Mouse (Mus musculus) megakaryocyte, adult 5-6 weeks (primary cell): ENCODE data around the gene Dcp1a. TPM values are rescaled to one million over a fixed set of nuclear protein-coding genes. Genes with fewer than 3 reads are reported as not detected.

Source experiments
- ATAC-seq: 2 replicates; pipeline ENCODE4 v1.8.0; 2016; ENCODE audit warnings: mild to moderate bottlenecking, inconsistent platforms; ENCODE audit not compliant: poor library complexity, severe bottlenecking
- total RNA-seq, 2 experiments: library from RNA; stranded (forward) in 1 of 2; stranded (reverse) in 1 of 2; fragments of 153-499, 151-499 nt in 1 of 2; fragments of 221-1000, 200-1000 nt in 1 of 2; gene quantifications; 2 replicates each; pipeline versions ENCODE4 v1.2.3 to v1.2.4; 2015 to 2017

Gene Dcp1a
- total RNA-seq, 2 experiments from 2014 or later: 25.7 to 30.0 TPM

- ATAC-seq: no peak
These were observed 78.4 kb downstream of the Dcp1a start for GRCm38 (mm10) chr14:30557730-30558129.

DNA sequence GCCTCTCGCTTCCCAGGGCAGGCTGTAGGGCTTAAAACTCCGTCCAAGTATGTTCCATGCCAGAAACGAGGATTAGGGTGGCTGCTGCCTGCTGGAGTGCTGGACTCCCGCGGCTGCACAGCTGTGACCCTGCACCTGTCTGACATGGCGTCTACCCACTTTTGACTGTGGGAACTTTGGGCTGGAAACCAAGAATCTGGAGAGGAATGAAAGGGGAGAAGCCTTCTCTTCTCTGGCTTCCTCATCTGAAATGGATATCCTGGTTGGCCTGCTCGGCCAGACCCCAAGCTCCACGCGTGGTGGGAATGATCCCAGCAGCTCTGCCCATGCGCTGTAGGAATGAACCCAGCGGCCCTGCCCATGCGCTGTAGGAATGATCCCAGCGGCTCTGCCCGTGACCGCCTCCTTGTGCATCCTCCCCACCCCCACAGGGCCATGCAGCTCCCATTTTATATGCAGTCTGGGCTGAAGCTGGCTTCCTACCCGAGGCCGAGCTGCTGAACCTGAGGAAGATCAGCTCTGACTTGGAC is 80.1 kb downstream of the Dcp1a start:
- no peak for ATAC-seq

DNA sequence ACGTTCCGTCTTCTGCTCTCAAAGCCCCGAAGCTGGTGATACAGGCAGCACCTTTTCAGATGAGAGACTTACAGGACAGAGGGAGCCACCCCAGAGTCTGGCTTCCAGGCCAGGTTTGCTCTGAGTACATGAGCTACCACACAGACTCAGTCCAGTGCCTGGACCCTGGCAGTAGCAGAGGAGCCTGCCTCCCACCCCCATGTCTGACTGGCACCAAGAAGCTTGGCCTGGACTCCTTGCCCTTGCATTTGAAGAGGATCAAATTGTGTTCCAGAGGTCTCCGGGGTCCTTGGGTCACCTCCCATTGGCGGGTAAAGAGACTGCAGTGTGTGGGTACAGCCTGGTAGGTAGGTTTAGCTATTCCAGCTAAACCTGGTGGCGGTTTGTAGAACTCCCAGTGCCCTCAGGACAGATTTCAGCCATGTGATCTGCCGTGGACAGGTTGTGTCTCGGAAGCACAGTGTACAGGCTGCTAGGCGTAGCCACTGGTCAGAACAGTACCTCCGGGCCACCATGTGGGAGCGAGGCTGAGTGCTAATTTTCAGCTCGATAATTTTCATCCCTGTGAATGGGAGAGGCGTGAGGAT is 81.6 kb downstream of the Dcp1a start:
- no peak for ATAC-seq

- no peak for ATAC-seq
These were observed 82.3 kb downstream of the Dcp1a start for GRCm38 (mm10) chr14:30561470-30562187.

- ATAC-seq: no peak
These were observed 83.0 kb downstream of the Dcp1a start for GRCm38 (mm10) chr14:30562343-30562742.

DNA sequence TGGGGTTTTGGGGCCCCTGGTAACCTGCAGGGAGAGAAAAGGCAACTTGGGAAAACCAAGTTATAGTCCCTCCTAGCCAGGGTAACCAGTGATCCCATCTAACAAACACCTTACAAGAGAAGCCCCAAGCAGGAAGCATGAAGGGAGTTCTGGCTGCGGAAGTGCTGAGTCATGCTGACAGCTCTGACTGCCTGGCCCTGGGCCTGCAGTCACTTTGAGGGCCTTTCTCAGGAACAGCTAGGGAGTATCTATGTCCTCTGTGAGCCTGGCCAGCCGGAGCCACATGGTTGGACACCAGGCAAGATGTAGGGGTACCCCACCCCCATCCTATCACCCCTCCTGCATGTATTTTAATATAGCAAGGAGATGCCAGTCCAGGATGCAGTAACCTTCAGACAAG is 85.1 kb downstream of the Dcp1a start:
- ATAC-seq: peak; percentile 55

DNA sequence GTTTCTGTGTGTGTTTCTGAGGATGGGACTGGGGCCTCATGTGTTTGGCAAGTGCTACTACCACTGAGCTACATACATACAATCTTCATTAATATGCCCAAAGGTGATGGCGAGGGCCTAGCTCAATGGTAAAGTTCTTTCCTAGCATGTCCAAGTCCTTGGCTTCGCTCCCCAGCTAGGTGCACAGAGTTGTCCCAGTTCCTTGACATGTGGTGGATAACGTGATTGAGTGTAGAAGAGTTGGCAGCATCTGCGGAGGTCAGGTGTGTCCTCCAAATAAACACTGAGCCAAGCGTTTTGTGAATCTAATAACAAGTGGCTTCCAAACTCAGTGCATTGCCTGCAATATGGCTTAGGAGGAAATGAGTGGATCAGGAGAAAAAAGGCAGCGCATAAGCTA is 87.0 kb downstream of the Dcp1a start:
- ATAC-seq: no peak

DNA sequence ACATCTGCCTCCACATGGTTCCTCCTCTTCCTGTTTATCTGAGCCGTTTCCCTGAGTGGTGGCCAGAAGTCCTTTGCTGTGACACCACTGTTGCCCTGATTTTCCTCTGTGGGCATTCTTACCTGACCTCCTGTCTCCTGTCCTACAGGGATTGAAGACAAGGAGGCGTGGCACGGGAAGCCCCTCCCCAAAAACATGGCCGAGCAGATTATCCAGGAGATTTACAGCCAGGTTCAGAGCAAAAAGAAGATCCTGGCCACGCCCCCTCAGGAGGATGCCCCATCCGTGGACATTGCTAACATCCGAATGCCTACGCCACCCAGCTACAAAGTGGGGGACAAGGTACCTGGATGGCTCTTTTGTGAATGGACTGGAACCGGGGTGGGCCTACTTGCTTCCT is 88.7 kb downstream of the Dcp1a start:
- no peak for ATAC-seq

- no peak for ATAC-seq
These were observed 91.0 kb downstream of the Dcp1a start for GRCm38 (mm10) chr14:30570303-30570702.

DNA sequence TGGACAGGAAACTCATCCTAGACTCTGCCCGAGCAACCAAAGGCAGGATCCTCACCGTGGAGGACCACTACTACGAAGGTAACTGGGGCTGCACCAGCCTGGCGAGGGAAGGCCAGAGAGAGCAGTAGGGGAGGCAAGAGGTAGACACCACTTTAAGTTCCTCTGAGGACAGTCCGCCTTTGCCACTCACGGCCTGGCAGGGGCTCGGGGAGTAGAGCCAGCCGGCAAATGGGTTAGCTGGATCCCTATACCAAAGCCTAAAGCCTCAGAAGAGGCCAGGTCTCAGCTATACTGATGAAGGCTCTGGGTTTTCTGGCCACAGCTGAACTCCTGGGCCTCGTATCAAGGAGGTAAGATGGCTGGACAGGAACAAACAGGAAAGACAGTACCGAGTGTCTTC is 92.9 kb downstream of the Dcp1a start:
- no peak for ATAC-seq

DNA sequence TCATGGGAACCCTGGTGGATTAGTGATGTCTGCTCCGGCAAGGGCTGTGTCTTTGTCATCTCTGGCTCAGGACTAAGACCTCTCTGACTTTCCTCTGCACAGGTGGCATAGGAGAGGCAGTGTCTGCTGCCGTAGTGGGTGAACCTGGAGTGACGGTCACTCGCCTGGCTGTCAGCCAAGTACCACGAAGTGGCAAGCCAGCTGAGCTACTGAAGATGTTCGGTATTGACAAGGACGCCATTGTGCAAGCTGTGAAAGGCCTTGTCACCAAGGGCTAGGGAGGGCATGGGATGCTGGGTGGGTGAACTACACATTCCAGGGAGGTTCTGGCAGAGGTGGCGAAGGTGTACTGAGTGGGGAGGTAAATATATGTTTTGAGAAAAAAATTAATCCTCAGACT is 93.9 kb downstream of the Dcp1a start:
- no peak for ATAC-seq

- ATAC-seq: peak; percentile 74
These were observed 94.7 kb downstream of the Dcp1a start for GRCm38 (mm10) chr14:30573983-30574584.

DNA sequence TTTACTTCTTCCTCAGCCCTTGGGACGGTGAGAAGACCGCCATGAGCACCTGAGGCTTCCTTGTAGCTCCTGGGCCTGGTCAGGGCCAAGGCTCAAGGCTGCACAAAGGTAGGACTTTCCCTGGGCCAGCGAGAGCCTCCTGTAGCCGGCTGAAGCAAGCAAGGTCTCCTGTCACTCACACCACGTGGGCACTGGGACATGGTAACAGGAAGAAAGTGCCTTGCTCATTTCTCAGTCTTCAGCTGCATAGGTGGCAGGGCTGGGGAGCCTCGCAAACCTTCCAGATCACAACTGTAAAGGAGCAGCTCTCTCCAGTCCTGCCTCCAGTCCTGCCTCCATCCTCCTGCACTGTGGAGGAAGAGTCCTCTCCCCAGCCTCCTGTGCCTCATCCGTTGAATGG is 96.5 kb downstream of the Dcp1a start:
- ATAC-seq: no peak

GRCm38 (mm10) chr14:30576260-30576659 is 96.9 kb downstream of the Dcp1a start:
- ATAC-seq: no peak

Other genes with a start within 250 kb of the Dcp1a start
- 3.7 and 5.0 TPM in 2 replicates for gene Cacna1d, start 11.9 kb downstream of the Dcp1a start, total RNA-seq (2015)
- 3.9 and 4.3 TPM in 2 replicates for gene Cacna1d, start 11.9 kb downstream of the Dcp1a start, total RNA-seq (2017)
- 195 and 196 TPM in 2 replicates for gene Tkt, start 68.8 kb downstream of the Dcp1a start, total RNA-seq (2015)
- gene Tkt, start 68.8 kb downstream of the Dcp1a start, total RNA-seq (2017): 517 and 539 TPM in 2 replicates
- 274 and 291 TPM in 2 replicates for gene Prkcd, start 146.7 kb downstream of the Dcp1a start, total RNA-seq (2015)
- gene Prkcd, start 146.7 kb downstream of the Dcp1a start, total RNA-seq (2017): 424 and 451 TPM in 2 replicates
- gene Rft1, start 174.8 kb downstream of the Dcp1a start, total RNA-seq (2015): 7.4 and 11.0 TPM in 2 replicates
- gene Rft1, start 174.8 kb downstream of the Dcp1a start, total RNA-seq (2017): 12.8 TPM in 2 replicates
- 6.5 and 7.0 TPM in 2 replicates for gene Sfmbt1, start 235.3 kb downstream of the Dcp1a start, total RNA-seq (2015)
- 7.3 and 7.6 TPM in 2 replicates for gene Sfmbt1, start 235.3 kb downstream of the Dcp1a start, total RNA-seq (2017)